Mouse (Mus musculus): Measurements from ENCODE around the gene March10. TPM values are rescaled to one million over a fixed set of nuclear protein-coding genes. Genes with fewer than 3 reads are reported as not detected.

March10 gene
- polyA plus RNA-seq, 1 experiment from 2014 or later: not detected

GRCm38 (mm10) chr11:105409408-105409807, 47.1 kb downstream of the March10 start:
- H3K9ac ChIP-seq (ENCODE audit: low read length): no peak overlapping the region
- no peaks in the 10 kb centered on the region for H3K9me3 ChIP-seq (replicated peaks; ENCODE audit: control insufficient read depth, low read length)
- H3K4me3 ChIP-seq (replicated peaks; ENCODE audit: low read length): no peak overlapping the region
- ATAC-seq (ENCODE audit: insufficient read depth, low FRiP score): no peak
- H3K4me2 ChIP-seq (ENCODE audit: low read depth, low read length): no peak overlapping the region
- H3K27ac ChIP-seq (ENCODE audit: low read length): no peak overlapping the region
- no peaks in the 10 kb centered on the region for H3K27me3 ChIP-seq (ENCODE audit: control insufficient read depth, insufficient read depth, low read length)
- H3K4me1 ChIP-seq (ENCODE audit: control insufficient read depth, insufficient read depth, low read length): no peaks in the 10 kb centered on the region
- H3K36me3 ChIP-seq (ENCODE audit: control insufficient read depth, insufficient read depth, low read length): no peaks in the 10 kb centered on the region
- 88% methylated on average over 11 of the region's 11 CpGs for WGBS

DNA sequence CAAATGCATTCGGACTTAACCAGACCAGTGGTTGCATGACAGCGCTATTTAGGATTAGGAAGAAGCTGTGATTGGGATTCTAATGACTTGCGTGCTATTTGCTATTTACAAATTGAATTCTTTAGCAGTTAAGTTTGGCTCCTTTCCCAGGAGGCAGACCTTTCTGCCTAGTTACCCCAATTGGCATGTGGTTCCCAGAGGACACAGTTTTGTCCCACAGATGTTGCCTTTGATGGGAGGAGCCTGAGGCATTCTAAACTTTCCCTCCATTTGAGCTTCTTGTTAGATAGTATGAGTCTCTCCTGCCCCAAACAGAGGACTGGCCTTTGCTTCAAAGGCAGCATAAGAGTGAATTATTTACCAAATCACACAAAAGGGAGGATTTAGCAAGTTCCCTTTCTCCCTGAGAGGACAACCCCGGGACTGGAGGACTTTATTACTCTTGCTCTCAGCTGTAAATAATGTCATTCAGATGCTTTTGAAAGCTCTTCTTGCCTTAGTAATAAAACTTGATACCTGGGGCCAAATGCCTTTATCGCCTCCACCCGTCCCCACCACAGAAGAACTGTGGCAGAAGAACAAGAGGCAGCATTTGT, 48.6 kb downstream of the March10 start:
- no peak overlapping the region for H3K9ac ChIP-seq (ENCODE audit: low read length)
- WGBS: 55% methylated on average over 6 of the region's 6 CpGs
- H3K27me3 ChIP-seq (ENCODE audit: control insufficient read depth, insufficient read depth, low read length): no peaks in the 10 kb centered on the region
- no peaks in the 10 kb centered on the region for H3K4me1 ChIP-seq (ENCODE audit: control insufficient read depth, insufficient read depth, low read length)
- no peak overlapping the region for H3K27ac ChIP-seq (ENCODE audit: low read length)
- H3K4me2 ChIP-seq (ENCODE audit: low read depth, low read length): no peak overlapping the region
- no peak overlapping the region for H3K4me3 ChIP-seq (replicated peaks; ENCODE audit: low read length)
- no peaks in the 10 kb centered on the region for H3K36me3 ChIP-seq (ENCODE audit: control insufficient read depth, insufficient read depth, low read length)
- no peak for ATAC-seq (ENCODE audit: insufficient read depth, low FRiP score)
- no peaks in the 10 kb centered on the region for H3K9me3 ChIP-seq (replicated peaks; ENCODE audit: control insufficient read depth, low read length)

GRCm38 (mm10) chr11:105402355-105402754, 54.2 kb downstream of the March10 start:
- ATAC-seq (ENCODE audit: insufficient read depth, low FRiP score): no peak
- Histone ChIP-seq H3K9me3 (replicated peaks; ENCODE audit: control insufficient read depth, low read length) (no peaks in the 10 kb centered on the region), H3K4me2 (ENCODE audit: low read depth, low read length) (no peak overlapping the region), H3K27ac (ENCODE audit: low read length) (no peak overlapping the region), H3K9ac (ENCODE audit: low read length) (no peak overlapping the region), H3K36me3 (ENCODE audit: control insufficient read depth, insufficient read depth, low read length) (no peaks in the 10 kb centered on the region), H3K4me1 (ENCODE audit: control insufficient read depth, insufficient read depth, low read length) (no peaks in the 10 kb centered on the region), H3K4me3 (replicated peaks; ENCODE audit: low read length) (no peak overlapping the region), H3K27me3 (ENCODE audit: control insufficient read depth, insufficient read depth, low read length) (no peaks in the 10 kb centered on the region)
- WGBS: 31% methylated on average over 9 of the region's 9 CpGs

DNA sequence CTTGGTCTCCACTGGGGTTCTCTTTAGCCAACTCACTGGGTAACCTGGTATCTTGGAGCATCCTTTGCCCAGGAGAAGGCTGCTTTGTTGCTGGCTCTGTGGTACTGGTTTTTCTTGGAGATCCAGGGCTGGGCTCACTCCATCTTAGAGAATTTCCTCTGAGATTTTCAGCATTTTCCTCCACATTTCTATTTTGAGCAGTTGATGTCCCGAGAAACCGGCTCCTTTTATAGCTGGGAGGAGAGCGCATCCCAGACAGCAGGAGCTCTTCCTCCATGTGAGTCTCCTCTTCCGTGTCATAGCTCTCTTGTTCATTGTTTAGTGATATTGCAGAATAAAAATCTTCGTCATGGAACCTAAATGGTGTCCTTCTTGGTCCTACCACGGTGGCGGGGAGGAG, 66.2 kb downstream of the March10 start:
- no peak overlapping the region for H3K27ac ChIP-seq (ENCODE audit: low read length)
- H3K9me3 ChIP-seq (replicated peaks; ENCODE audit: control insufficient read depth, low read length): no peaks in the 10 kb centered on the region
- WGBS: 88% methylated on average over 7 of the region's 7 CpGs
- no peaks in the 10 kb centered on the region for H3K27me3 ChIP-seq (ENCODE audit: control insufficient read depth, insufficient read depth, low read length)
- H3K9ac ChIP-seq (ENCODE audit: low read length): no peak overlapping the region
- no peaks in the 10 kb centered on the region for H3K36me3 ChIP-seq (ENCODE audit: control insufficient read depth, insufficient read depth, low read length)
- H3K4me3 ChIP-seq (replicated peaks; ENCODE audit: low read length): no peak overlapping the region
- H3K4me2 ChIP-seq (ENCODE audit: low read depth, low read length): no peak overlapping the region
- no peaks in the 10 kb centered on the region for H3K4me1 ChIP-seq (ENCODE audit: control insufficient read depth, insufficient read depth, low read length)
- ATAC-seq (ENCODE audit: insufficient read depth, low FRiP score): no peak

GRCm38 (mm10) chr11:105388636-105389035, 67.9 kb downstream of the March10 start:
- Histone ChIP-seq H3K27me3 (ENCODE audit: control insufficient read depth, insufficient read depth, low read length) (no peaks in the 10 kb centered on the region), H3K36me3 (ENCODE audit: control insufficient read depth, insufficient read depth, low read length) (no peaks in the 10 kb centered on the region), H3K27ac (ENCODE audit: low read length) (no peak overlapping the region), H3K9ac (ENCODE audit: low read length) (no peak overlapping the region), H3K4me2 (ENCODE audit: low read depth, low read length) (no peak overlapping the region), H3K4me1 (ENCODE audit: control insufficient read depth, insufficient read depth, low read length) (no peaks in the 10 kb centered on the region), H3K9me3 (replicated peaks; ENCODE audit: control insufficient read depth, low read length) (0 out of 2 replicates have a peak, but pooled peaks cover 4% of the 10 kb centered on the region), H3K4me3 (replicated peaks; ENCODE audit: low read length) (no peak overlapping the region)
- 45% methylated on average over 2 of the region's 2 CpGs for WGBS
- no peak for ATAC-seq (ENCODE audit: insufficient read depth, low FRiP score)

- no peak overlapping the region for H3K27ac ChIP-seq (ENCODE audit: low read length)
- no peaks in the 10 kb centered on the region for H3K36me3 ChIP-seq (ENCODE audit: control insufficient read depth, insufficient read depth, low read length)
- H3K4me3 ChIP-seq (replicated peaks; ENCODE audit: low read length): no peak overlapping the region
- 0 out of 2 replicates have a peak, but pooled peaks cover 4% of the 10 kb centered on the region for H3K9me3 ChIP-seq (replicated peaks; ENCODE audit: control insufficient read depth, low read length)
- no peak for ATAC-seq (ENCODE audit: insufficient read depth, low FRiP score)
- no peaks in the 10 kb centered on the region for H3K4me1 ChIP-seq (ENCODE audit: control insufficient read depth, insufficient read depth, low read length)
- no peak overlapping the region for H3K9ac ChIP-seq (ENCODE audit: low read length)
- H3K27me3 ChIP-seq (ENCODE audit: control insufficient read depth, insufficient read depth, low read length): no peaks in the 10 kb centered on the region
- 86% methylated on average over 9 of the region's 9 CpGs for WGBS
- no peak overlapping the region for H3K4me2 ChIP-seq (ENCODE audit: low read depth, low read length)
These were observed 71.3 kb downstream of the March10 start for GRCm38 (mm10) chr11:105385266-105385665.

DNA sequence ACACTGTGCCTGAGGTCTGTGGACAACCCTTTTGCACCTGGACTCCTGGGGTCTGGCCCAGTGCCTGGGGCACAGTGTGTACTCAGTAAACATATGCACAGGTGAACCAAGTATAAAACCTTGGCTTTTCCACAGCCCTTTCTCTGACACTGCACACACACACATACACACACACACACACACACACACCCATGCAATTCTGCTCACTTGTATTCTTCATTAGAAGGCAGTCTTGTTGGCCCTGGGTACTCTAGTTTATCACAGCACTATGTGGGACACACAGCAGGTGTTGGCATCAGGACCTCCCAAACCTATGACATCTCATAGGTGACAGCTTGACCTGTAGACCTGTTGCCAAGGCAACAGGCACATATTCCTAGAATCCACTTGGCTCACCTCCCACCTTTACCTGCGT, 80.7 kb downstream of the March10 start:
- no peaks in the 10 kb centered on the region for H3K36me3 ChIP-seq (ENCODE audit: control insufficient read depth, insufficient read depth, low read length)
- H3K9ac ChIP-seq (ENCODE audit: low read length): no peak overlapping the region
- no peaks in the 10 kb centered on the region for H3K4me1 ChIP-seq (ENCODE audit: control insufficient read depth, insufficient read depth, low read length)
- peak; percentile 78 for ATAC-seq (ENCODE audit: insufficient read depth, low FRiP score)
- no peak overlapping the region for H3K4me2 ChIP-seq (ENCODE audit: low read depth, low read length)
- H3K9me3 ChIP-seq (replicated peaks; ENCODE audit: control insufficient read depth, low read length): no peaks in the 10 kb centered on the region
- H3K27me3 ChIP-seq (ENCODE audit: control insufficient read depth, insufficient read depth, low read length): no peaks in the 10 kb centered on the region
- WGBS: 86% methylated on average over 1 of the region's 1 CpGs
- H3K4me3 ChIP-seq (replicated peaks; ENCODE audit: low read length): no peak overlapping the region
- H3K27ac ChIP-seq (ENCODE audit: low read length): no peak overlapping the region

- Histone ChIP-seq H3K4me3 (replicated peaks; ENCODE audit: low read length) (no peak overlapping the region), H3K4me2 (ENCODE audit: low read depth, low read length) (no peak overlapping the region), H3K27ac (ENCODE audit: low read length) (no peak overlapping the region), H3K9ac (ENCODE audit: low read length) (no peak overlapping the region), H3K27me3 (ENCODE audit: control insufficient read depth, insufficient read depth, low read length) (no peaks in the 10 kb centered on the region), H3K9me3 (replicated peaks; ENCODE audit: control insufficient read depth, low read length) (no peaks in the 10 kb centered on the region), H3K4me1 (ENCODE audit: control insufficient read depth, insufficient read depth, low read length) (no peaks in the 10 kb centered on the region), H3K36me3 (ENCODE audit: control insufficient read depth, insufficient read depth, low read length) (no peaks in the 10 kb centered on the region)
- no peak for ATAC-seq (ENCODE audit: insufficient read depth, low FRiP score)
- 60% methylated on average over 10 of the region's 10 CpGs for WGBS
These were observed 81.9 kb downstream of the March10 start for GRCm38 (mm10) chr11:105374526-105375175.

DNA sequence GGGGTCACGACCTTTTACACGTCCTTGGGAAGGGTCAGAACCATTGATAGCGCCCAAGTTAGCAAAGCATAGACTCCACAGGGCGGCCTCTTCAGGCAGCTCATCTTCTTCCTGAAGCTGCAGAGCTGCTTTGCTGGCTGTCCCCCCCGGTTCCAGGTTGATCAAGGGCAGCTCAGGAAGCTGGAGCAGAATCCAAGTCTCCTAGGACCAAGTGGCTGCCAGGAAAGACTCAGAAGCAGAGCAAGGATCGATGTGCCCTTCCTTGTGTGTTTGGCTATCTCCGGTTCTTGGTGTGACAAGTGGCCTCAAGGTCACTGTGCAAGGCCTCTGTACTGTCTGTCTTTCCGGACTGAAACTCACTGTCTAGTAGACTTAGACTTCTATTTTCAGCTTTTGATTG, 82.7 kb downstream of the March10 start:
- no peak overlapping the region for H3K4me3 ChIP-seq (replicated peaks; ENCODE audit: low read length)
- no peak overlapping the region for H3K9ac ChIP-seq (ENCODE audit: low read length)
- no peak overlapping the region for H3K4me2 ChIP-seq (ENCODE audit: low read depth, low read length)
- no peaks in the 10 kb centered on the region for H3K9me3 ChIP-seq (replicated peaks; ENCODE audit: control insufficient read depth, low read length)
- 72% methylated on average over 8 of the region's 8 CpGs for WGBS
- H3K4me1 ChIP-seq (ENCODE audit: control insufficient read depth, insufficient read depth, low read length): no peaks in the 10 kb centered on the region
- no peak for ATAC-seq (ENCODE audit: insufficient read depth, low FRiP score)
- no peaks in the 10 kb centered on the region for H3K36me3 ChIP-seq (ENCODE audit: control insufficient read depth, insufficient read depth, low read length)
- no peak overlapping the region for H3K27ac ChIP-seq (ENCODE audit: low read length)
- no peaks in the 10 kb centered on the region for H3K27me3 ChIP-seq (ENCODE audit: control insufficient read depth, insufficient read depth, low read length)
